Mouse (Mus musculus): Measurements from ENCODE around the gene Scaf1. TPM values are rescaled to one million over a fixed set of nuclear protein-coding genes. Genes with fewer than 3 reads are reported as not detected.

Scaf1 gene
- total and polyA plus RNA-seq, 3 experiments, result 17.7 to 81.5 (median 34.4) TPM

DNA sequence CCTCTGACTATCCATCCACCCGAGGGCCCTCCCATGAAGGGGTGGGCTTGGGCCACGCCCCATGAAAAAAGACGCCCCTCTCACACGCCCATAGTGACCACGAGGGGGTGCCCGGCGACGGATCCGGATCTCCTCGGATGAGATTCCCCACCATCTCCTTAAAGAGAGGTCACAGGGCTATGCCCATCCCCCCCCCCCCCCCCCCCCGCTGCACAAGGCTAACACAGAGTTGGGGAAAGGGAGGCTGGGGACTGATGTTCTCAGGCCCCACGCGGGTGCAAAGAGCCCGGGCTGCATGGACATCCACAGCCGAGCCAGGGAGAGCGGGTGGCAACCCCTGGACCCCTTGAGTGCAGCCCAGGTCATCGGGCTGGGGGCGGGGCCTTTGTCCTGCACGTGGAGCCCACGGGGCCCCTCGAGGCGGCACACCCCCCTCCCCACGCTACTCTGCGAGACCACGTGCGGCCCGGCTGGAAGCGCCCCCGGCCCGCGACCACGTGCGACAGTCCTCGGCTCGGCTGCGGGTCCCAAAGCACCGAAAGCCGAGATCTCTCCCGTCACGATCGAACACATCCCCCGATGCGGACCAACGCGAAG is 30.5 kb downstream of the Scaf1 start (continued):
- peak; percentile 20; the same call in 1 of the 2 replicates for TF ChIP-seq POLR2AphosphoS2 (IDR thresholded peaks at IDR 0.05; ENCODE audit: low read length)
- no peak for TF ChIP-seq NRF1 (IDR thresholded peaks at IDR 0.05; ENCODE audit: insufficient read depth, low read depth, low read length, poor library complexity, severe bottlenecking)

GRCm38 (mm10) chr7:44984833-44985164 is 31.4 kb downstream of the Scaf1 start:
- peak overlapping the region; percentile 72 to 99 for H3K4me3 ChIP-seq (ENCODE audit: control insufficient read depth in 1 of 2, insufficient read depth in 1 of 2, low read depth in 2 of 2, low read length in 2 of 2)
- peaks cover 0 to 11% of the 10 kb centered on the region in 2 experiments; a peak in 3 of 4 replicates for H3K4me1 ChIP-seq (ENCODE audit: control insufficient read depth in 1 of 2, insufficient read depth in 2 of 2, low read length in 2 of 2)
- no peak for TF ChIP-seq RAD21 (IDR thresholded peaks at IDR 0.05; ENCODE audit: low read depth, low read length)
- no peak for TF ChIP-seq KAT2A (conservative IDR thresholded peaks at IDR 0.05; ENCODE audit: low read depth, low read length)
- TF ChIP-seq CHD1 (IDR thresholded peaks at IDR 0.05; ENCODE audit: low read depth, low read length), result no peak
- no peak for TF ChIP-seq BHLHE40 (IDR thresholded peaks at IDR 0.05; ENCODE audit: borderline replicate concordance, low read depth, low read length)
- no peak for TF ChIP-seq CTCF (IDR thresholded peaks at IDR 0.05 in 2 of 3, conservative IDR thresholded peaks at IDR 0.05 in 1 of 3; ENCODE audit: control insufficient read depth in 1 of 3, insufficient read depth in 1 of 3, low read depth in 2 of 3, low read length in 3 of 3, poor library complexity in 1 of 3, severe bottlenecking in 1 of 3)
- no peak for TF ChIP-seq GABPA (IDR thresholded peaks at IDR 0.05; ENCODE audit: low read depth, low read length)
- TF ChIP-seq POLR2AphosphoS5 (IDR thresholded peaks at IDR 0.05; ENCODE audit: borderline replicate concordance, low read depth, low read length), result no peak
- TF ChIP-seq SMC3 (IDR thresholded peaks at IDR 0.05; ENCODE audit: low read depth, low read length), result no peak
- H3K27me3 ChIP-seq (ENCODE audit: control insufficient read depth in 1 of 2, insufficient read depth in 2 of 2, low read length in 2 of 2), result no peaks in the 10 kb centered on the region
- H3K27ac ChIP-seq (ENCODE audit: control insufficient read depth, low read depth, low read length), result no peak overlapping the region
- peaks cover 45% of the 10 kb centered on the region for H3K79me2 ChIP-seq (ENCODE audit: control insufficient read depth, insufficient read depth, low read length, poor library complexity)
- no peak for DNase-seq (ENCODE audit: low read depth, low spot score)
- H3K9me3 ChIP-seq (replicated peaks; ENCODE audit: insufficient read depth, low read length), result no peaks in the 10 kb centered on the region
- H3K36me3 ChIP-seq (ENCODE audit: control insufficient read depth in 1 of 2, insufficient read depth in 2 of 2, low read length in 2 of 2), result peaks cover 10 to 12% of the 10 kb centered on the region in 2 experiments
- H3K9ac ChIP-seq (ENCODE audit: control insufficient read depth, low read depth, low read length, poor library complexity, severe bottlenecking), result peak overlapping the region; percentile 99

DNA sequence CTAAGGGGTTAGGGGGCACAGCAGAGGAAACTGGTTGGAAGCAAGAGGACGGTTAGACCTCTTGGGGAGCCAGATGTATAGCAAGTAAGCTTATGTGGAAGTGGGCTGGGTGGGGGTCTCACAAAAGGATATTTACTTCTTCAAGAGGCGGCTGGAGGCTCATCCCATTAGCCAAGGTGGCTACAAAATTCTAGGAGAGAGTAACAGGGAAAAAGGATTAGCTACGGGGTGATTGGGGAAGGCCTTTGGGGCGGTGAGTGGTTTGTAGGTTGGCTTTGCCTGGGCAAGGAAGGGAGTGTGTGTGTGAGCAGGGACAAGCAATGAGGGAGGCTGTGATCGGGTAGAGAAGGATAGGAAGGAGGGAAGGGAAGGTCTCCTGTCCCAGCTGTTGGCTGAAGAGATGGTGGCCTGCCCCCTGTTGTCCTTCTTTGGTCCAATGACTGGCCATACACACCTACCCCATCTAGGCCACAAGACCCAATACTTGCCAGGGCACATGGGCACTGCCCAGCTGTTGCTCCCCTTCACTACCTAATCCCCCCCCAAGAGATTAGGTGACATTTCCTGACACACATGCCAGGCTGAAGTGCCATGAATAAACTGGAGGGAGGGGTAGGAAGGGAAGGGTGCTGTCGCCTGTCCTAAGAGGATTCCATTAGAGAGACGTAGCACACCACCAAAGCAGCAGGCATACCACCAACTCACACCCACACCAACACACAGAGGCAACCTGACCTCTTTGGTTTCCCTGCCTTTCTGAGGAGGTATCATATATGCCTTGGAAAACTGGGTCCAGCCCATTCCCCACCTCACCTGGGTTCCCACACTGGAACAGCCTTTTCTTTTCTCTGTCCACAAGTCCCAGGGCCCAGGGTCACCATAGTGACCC is 32.0 kb downstream of the Scaf1 start:
- Histone ChIP-seq H3K4me1 (ENCODE audit: control insufficient read depth in 1 of 2, insufficient read depth in 2 of 2, low read length in 2 of 2) (peaks cover 0 to 11% of the 10 kb centered on the region in 2 experiments; a peak in 3 of 4 replicates), H3K79me2 (ENCODE audit: control insufficient read depth, insufficient read depth, low read length, poor library complexity) (peaks cover 45% of the 10 kb centered on the region), H3K27me3 (ENCODE audit: control insufficient read depth in 1 of 2, insufficient read depth in 2 of 2, low read length in 2 of 2) (no peaks in the 10 kb centered on the region), H3K27ac (ENCODE audit: control insufficient read depth, low read depth, low read length) (no peak overlapping the region), H3K9me3 (replicated peaks; ENCODE audit: insufficient read depth, low read length) (no peaks in the 10 kb centered on the region), H3K36me3 (ENCODE audit: control insufficient read depth in 1 of 2, insufficient read depth in 2 of 2, low read length in 2 of 2) (peaks cover 10 to 12% of the 10 kb centered on the region in 2 experiments), H3K9ac (ENCODE audit: control insufficient read depth, low read depth, low read length, poor library complexity, severe bottlenecking) (peak overlapping the region; percentile 99), H3K4me3 (ENCODE audit: control insufficient read depth in 1 of 2, insufficient read depth in 1 of 2, low read depth in 2 of 2, low read length in 2 of 2) (peak overlapping the region in 1 of 2 experiments; percentile 72; a peak in 2 of 4 replicates)
- DNase-seq (ENCODE audit: low read depth, low spot score), result no peak
- no peak for TF ChIP-seq ELF1 (IDR thresholded peaks at IDR 0.05; ENCODE audit: low read depth, low read length)
- TF ChIP-seq MYB (IDR thresholded peaks at IDR 0.05; ENCODE audit: low read depth, low read length), result no peak
- no peak for TF ChIP-seq JUND (IDR thresholded peaks at IDR 0.05; ENCODE audit: low read depth, low read length)
- no peak for TF ChIP-seq CTCF (IDR thresholded peaks at IDR 0.05 in 2 of 3, conservative IDR thresholded peaks at IDR 0.05 in 1 of 3; ENCODE audit: control insufficient read depth in 1 of 3, insufficient read depth in 1 of 3, low read depth in 2 of 3, low read length in 3 of 3, poor library complexity in 1 of 3, severe bottlenecking in 1 of 3)
- no peak for TF ChIP-seq USF1 (IDR thresholded peaks at IDR 0.05; ENCODE audit: low read depth, low read length)
- no peak for TF ChIP-seq UBTF (IDR thresholded peaks at IDR 0.05; ENCODE audit: borderline replicate concordance, insufficient read depth, low read depth, low read length)

All from MEL (cell line).